Mouse (Mus musculus) liver, embryonic 13.5 days (tissue): ENCODE results near the gene Dazap2. TPM values are rescaled to one million over a fixed set of nuclear protein-coding genes. Genes with fewer than 3 reads are reported as not detected.

Experiments
- ATAC-seq: fragments of 200-750 bp; cut with Nextera tagmentation; 2 replicates; pipeline ENCODE4 v1.8.0; 2017; ENCODE audit warnings: low read depth, mild to moderate bottlenecking, moderate number of reproducible peaks, moderate library complexity
- DNase-seq: peaks from one replicate; pipeline ENCODE4 v3.0.0; 2022
- H3K27ac ChIP-seq: fragments of 300-500 bp; sonication (generic); 2 replicates; pipeline ENCODE4 v1.5.1; 2015; ENCODE audit warnings: moderate library complexity, mild to moderate bottlenecking, inconsistent platforms
- H3K27me3 ChIP-seq: fragments of 300-500 bp; sonication (generic); 2 replicates; pipeline ENCODE4 v1.6.1; 2015; ENCODE audit warnings: mild to moderate bottlenecking, inconsistent platforms
- H3K36me3 ChIP-seq: fragments of 300-500 bp; sonication (generic); 2 replicates; pipeline ENCODE4 v1.6.1; 2015; ENCODE audit warnings: mild to moderate bottlenecking, inconsistent platforms
- H3K4me1 ChIP-seq: fragments of 300-500 bp; sonication (generic); replicated peaks from 2 replicates; pipeline ENCODE4 v1.6.1; 2015; ENCODE audit warnings: inconsistent platforms
- H3K4me2 ChIP-seq: fragments of 300-500 bp; sonication (generic); 2 replicates; pipeline ENCODE4 v1.6.1; 2015; ENCODE audit warnings: inconsistent platforms, mild to moderate bottlenecking, moderate library complexity
- H3K4me3 ChIP-seq: fragments of 300-500 bp; sonication (generic); replicated peaks from 2 replicates; pipeline ENCODE4 v1.5.1; 2015; ENCODE audit warnings: mild to moderate bottlenecking, inconsistent platforms
- H3K9ac ChIP-seq: fragments of 300-500 bp; sonication (generic); 2 replicates; pipeline ENCODE4 v1.6.1; 2015; ENCODE audit warnings: mild to moderate bottlenecking, inconsistent platforms
- H3K9me3 ChIP-seq: fragments of 300-500 bp; sonication (generic); replicated peaks from 2 replicates; pipeline ENCODE4 v1.6.1; 2016; ENCODE audit warnings: inconsistent platforms
- WGBS: fragments of 180-500 bp; shearing (Covaris S2); methylation state at CpG from one replicate; pipeline ENCODE4 v1.1.7; 2015; ENCODE audit not compliant: insufficient replicate concordance; 5-methylcytosine and 5-hydroxymethylcytosine counted together
- polyA plus RNA-seq: library from polyadenylated mRNA; unstranded; fragments of >200 nt; fragmentation: Nextera tagmentation; extraction: Ambion mirVana; gene quantifications from 2 replicates; pipeline ENCODE4 v1.2.1, GENCODE M21; 2015

The Dazap2 gene
- polyA plus RNA-seq, 1 experiment from 2014 or later, result 141 TPM

DNA sequence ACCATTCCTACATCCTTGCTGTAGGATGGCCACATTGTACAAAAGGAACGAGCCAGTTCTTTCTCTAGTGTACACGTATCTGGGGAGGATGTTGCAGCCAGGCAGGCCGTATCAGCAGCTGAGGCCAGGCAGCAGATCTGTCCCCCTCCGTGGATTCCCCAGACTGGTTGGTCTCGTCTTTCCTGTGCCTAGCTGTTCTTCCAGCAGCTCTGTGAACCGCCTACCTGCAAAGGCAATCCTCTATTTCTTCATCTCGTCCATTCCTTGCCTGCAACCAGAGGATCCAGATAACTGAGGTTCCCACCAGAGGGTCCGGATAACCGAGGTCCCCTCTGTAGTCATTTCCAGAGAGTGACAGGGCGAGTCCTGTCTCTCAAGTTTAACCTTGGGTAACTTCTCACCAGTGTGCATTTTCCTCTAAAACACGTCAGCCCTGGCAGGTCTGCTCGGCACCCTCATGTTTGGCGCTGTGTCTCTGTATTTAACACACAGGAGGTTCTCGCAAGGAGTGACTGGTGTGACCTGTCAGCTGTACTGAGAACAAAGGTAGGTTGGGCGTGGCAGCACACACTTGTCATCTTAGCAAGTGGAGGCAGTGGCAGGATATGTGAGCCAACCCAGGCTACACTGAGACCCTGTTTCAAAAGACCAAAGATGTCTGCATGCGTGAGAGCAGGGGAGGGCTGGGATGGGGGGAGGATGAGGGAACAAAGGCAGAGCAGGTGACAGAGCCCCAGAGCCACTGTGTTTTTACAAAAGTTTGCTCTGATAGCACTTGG is 25.0 kb downstream of the Dazap2 start:
- WGBS, result 64% methylated on average over 16 of the region's 16 CpGs
- H3K36me3 ChIP-seq, result peaks cover 15% of the 10 kb centered on the region; the same call in 1 of the 2 replicates
- no peaks in the 10 kb centered on the region for H3K9me3 ChIP-seq
- H3K27me3 ChIP-seq, result peaks cover 40% of the 10 kb centered on the region
- ATAC-seq (no peak), DNase-seq (no peak)
- H3K27ac ChIP-seq, result no peak overlapping the region
- peaks cover 22% of the 10 kb centered on the region for H3K4me1 ChIP-seq
- H3K9ac ChIP-seq, result no peak overlapping the region
- no peak overlapping the region for H3K4me2 ChIP-seq
- H3K4me3 ChIP-seq, result no peak overlapping the region

GRCm38 (mm10) chr15:100641226-100641810 is 26.2 kb downstream of the Dazap2 start:
- ATAC-seq, result no peak
- Histone ChIP-seq H3K4me1 (peaks cover 11% of the 10 kb centered on the region), H3K9ac (no peak overlapping the region), H3K4me3 (no peak overlapping the region), H3K36me3 (peaks cover 18% of the 10 kb centered on the region; the same call in 1 of the 2 replicates), H3K27ac (no peak overlapping the region), H3K4me2 (no peak overlapping the region), H3K9me3 (no peaks in the 10 kb centered on the region), H3K27me3 (peaks cover 29% of the 10 kb centered on the region)
- no peak for DNase-seq
- WGBS, result 76% methylated on average over 10 of the region's 16 CpGs

GRCm38 (mm10) chr15:100642451-100642850 is 27.3 kb downstream of the Dazap2 start:
- H3K4me2 ChIP-seq, result no peak overlapping the region
- WGBS, result 76% methylated on average over 7 of the region's 7 CpGs
- ATAC-seq (no peak), DNase-seq (no peak)
- H3K27ac ChIP-seq, result no peak overlapping the region
- H3K27me3 ChIP-seq, result peaks cover 17% of the 10 kb centered on the region
- no peaks in the 10 kb centered on the region for H3K4me1 ChIP-seq
- H3K36me3 ChIP-seq, result peaks cover 18% of the 10 kb centered on the region; the same call in 1 of the 2 replicates
- H3K4me3 ChIP-seq, result no peak overlapping the region
- no peaks in the 10 kb centered on the region for H3K9me3 ChIP-seq
- H3K9ac ChIP-seq, result no peak overlapping the region

- H3K27me3 ChIP-seq, result no peaks in the 10 kb centered on the region
- H3K4me2 ChIP-seq, result no peak overlapping the region
- H3K4me3 ChIP-seq, result no peak overlapping the region
- no peaks in the 10 kb centered on the region for H3K9me3 ChIP-seq
- H3K9ac ChIP-seq, result no peak overlapping the region
- H3K4me1 ChIP-seq, result no peaks in the 10 kb centered on the region
- no peak overlapping the region for H3K27ac ChIP-seq
- H3K36me3 ChIP-seq, result peaks cover 22% of the 10 kb centered on the region; the same call in 1 of the 2 replicates
- ATAC-seq (no peak), DNase-seq (no peak)
- WGBS, result 79% methylated on average over 6 of the region's 6 CpGs
Measured at GRCm38 (mm10) chr15:100646161-100646560, 31.0 kb downstream of the Dazap2 start.

- H3K36me3 ChIP-seq, result peaks cover 10% of the 10 kb centered on the region; the same call in 1 of the 2 replicates
- H3K9me3 ChIP-seq, result no peaks in the 10 kb centered on the region
- no peak overlapping the region for H3K27ac ChIP-seq
- DNase-seq (no peak), ATAC-seq (no peak)
- WGBS, result 85% methylated on average over 10 of the region's 10 CpGs
- H3K4me1 ChIP-seq, result peaks cover 7% of the 10 kb centered on the region
- H3K4me3 ChIP-seq, result no peak overlapping the region
- no peak overlapping the region for H3K9ac ChIP-seq
- H3K27me3 ChIP-seq, result no peaks in the 10 kb centered on the region
- H3K4me2 ChIP-seq, result no peak overlapping the region
Measured at GRCm38 (mm10) chr15:100650111-100650510, 35.0 kb downstream of the Dazap2 start.

DNA sequence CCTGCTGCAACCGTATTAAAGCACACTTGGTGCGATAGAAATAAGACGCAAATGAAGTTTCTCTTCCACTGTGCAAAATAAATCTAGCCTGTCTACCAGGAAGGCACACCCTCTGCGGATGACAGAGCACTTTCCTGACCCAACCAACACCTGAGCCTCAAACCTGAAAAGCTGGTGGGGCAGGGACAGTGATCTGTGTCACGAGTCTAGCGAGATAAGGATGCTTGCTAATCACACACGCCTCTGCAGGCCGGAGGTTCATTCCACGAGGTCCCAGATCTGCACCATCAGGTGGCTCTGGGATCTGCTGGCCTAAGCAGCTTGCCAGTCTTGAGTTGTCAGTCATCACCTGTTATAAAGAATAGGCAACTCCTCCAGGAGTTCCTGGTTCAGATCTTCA is 36.5 kb downstream of the Dazap2 start:
- Histone ChIP-seq H3K4me3 (no peak overlapping the region), H3K36me3 (peaks cover 16% of the 10 kb centered on the region), H3K27ac (no peak overlapping the region), H3K9me3 (no peaks in the 10 kb centered on the region), H3K27me3 (no peaks in the 10 kb centered on the region), H3K9ac (no peak overlapping the region), H3K4me2 (no peak overlapping the region), H3K4me1 (peaks cover 7% of the 10 kb centered on the region)
- peak; percentile 51; the same call in 1 of the 2 replicates for ATAC-seq
- DNase-seq, result no peak
- 45% methylated on average over 9 of the region's 9 CpGs for WGBS

DNA sequence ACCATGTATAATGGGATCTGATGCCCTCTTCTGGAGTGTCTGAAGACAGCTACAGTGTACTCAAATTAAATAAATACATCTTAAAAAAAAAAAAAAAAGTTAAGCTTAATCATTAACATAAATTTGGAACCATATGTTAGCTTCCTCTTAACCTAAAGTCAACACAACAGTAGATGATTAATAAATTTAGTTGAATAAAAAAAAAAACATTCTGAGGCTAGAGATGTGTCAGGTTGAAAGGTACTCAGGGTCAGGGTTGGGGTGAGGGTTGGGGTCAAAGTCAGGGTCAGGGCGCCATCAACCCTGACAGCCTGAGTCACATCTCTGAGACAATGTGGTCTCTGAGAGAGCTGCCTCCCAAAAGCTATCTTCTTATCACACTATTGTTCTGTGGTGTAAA is 39.1 kb downstream of the Dazap2 start:
- peaks cover 16% of the 10 kb centered on the region for H3K36me3 ChIP-seq

GRCm38 (mm10) chr15:100655201-100655600 is 40.1 kb downstream of the Dazap2 start:
- peaks cover 16% of the 10 kb centered on the region for H3K36me3 ChIP-seq
- no peak for ATAC-seq
- no peak for DNase-seq
- H3K4me3 ChIP-seq, result no peak overlapping the region
- H3K9ac ChIP-seq, result no peak overlapping the region
- H3K4me2 ChIP-seq, result no peak overlapping the region
- H3K4me1 ChIP-seq, result peaks cover 17% of the 10 kb centered on the region
- 71% methylated on average over 5 of the region's 5 CpGs for WGBS
- H3K9me3 ChIP-seq, result no peaks in the 10 kb centered on the region
- H3K27ac ChIP-seq, result no peak overlapping the region
- no peaks in the 10 kb centered on the region for H3K27me3 ChIP-seq

More for the DNA sequence above, 39.1 kb downstream of the Dazap2 start:
- Histone ChIP-seq H3K9me3 (no peaks in the 10 kb centered on the region), H3K27me3 (no peaks in the 10 kb centered on the region), H3K4me2 (no peak overlapping the region), H3K27ac (no peak overlapping the region), H3K4me1 (peaks cover 10% of the 10 kb centered on the region), H3K4me3 (no peak overlapping the region), H3K9ac (no peak overlapping the region)
- 68% methylated on average over 1 of the region's 1 CpGs for WGBS
- ATAC-seq (no peak), DNase-seq (no peak)

DNA sequence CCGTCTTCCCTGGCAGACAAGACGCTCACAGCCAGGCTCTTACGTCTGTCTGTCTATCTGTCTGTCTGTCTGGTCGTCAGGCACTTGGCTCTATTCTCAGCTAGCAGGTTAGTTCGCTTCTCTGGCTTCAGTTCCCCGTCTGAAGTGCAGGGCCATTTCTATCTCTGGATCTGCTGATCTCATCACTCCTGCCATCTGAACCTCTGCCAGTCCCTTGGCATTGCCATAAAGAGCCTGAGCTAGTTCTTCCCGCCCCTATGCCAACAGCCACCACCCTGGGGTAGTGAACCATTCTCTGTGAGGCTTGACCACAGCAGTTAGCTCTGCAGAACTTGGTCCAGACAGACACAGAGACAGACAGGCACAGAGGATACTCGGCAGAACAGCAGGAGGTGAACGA is 45.2 kb downstream of the Dazap2 start:
- ATAC-seq, result no peak
- no peak overlapping the region for H3K9ac ChIP-seq
- no peak overlapping the region for H3K4me3 ChIP-seq
- H3K36me3 ChIP-seq, result peaks cover 13% of the 10 kb centered on the region
- DNase-seq, result no peak
- no peaks in the 10 kb centered on the region for H3K9me3 ChIP-seq
- 62% methylated on average over 9 of the region's 9 CpGs for WGBS
- H3K4me2 ChIP-seq, result no peak overlapping the region
- no peak overlapping the region for H3K27ac ChIP-seq
- peaks cover 34% of the 10 kb centered on the region for H3K4me1 ChIP-seq
- no peaks in the 10 kb centered on the region for H3K27me3 ChIP-seq

- Histone ChIP-seq H3K27ac (no peak overlapping the region), H3K36me3 (peaks cover 13% of the 10 kb centered on the region), H3K4me1 (peaks cover 39% of the 10 kb centered on the region), H3K4me2 (no peak overlapping the region), H3K27me3 (no peaks in the 10 kb centered on the region), H3K9ac (no peak overlapping the region), H3K4me3 (no peak overlapping the region), H3K9me3 (no peaks in the 10 kb centered on the region)
- DNase-seq (no peak), ATAC-seq (no peak)
- 75% methylated on average over 5 of the region's 5 CpGs for WGBS
Measured at GRCm38 (mm10) chr15:100660805-100661204, 45.7 kb downstream of the Dazap2 start.

GRCm38 (mm10) chr15:100664813-100665274 is 49.7 kb downstream of the Dazap2 start:
- Histone ChIP-seq H3K27ac (no peak overlapping the region), H3K9ac (no peak overlapping the region), H3K27me3 (no peaks in the 10 kb centered on the region), H3K4me3 (no peak overlapping the region), H3K4me2 (peak overlapping the region; percentile 74; the same call in 1 of the 2 replicates), H3K36me3 (no peaks in the 10 kb centered on the region), H3K9me3 (no peaks in the 10 kb centered on the region), H3K4me1 (peaks cover 73% of the 10 kb centered on the region)
- 30% methylated on average over 9 of the region's 9 CpGs for WGBS
- ATAC-seq (no peak), DNase-seq (no peak)
